Mouse (Mus musculus) adrenal gland (tissue): Measurements from ENCODE around the gene Large2.
"Not testable (repeated sequence)": the region's sequence is repeated elsewhere in the genome, so short reads cannot be mapped to it uniquely, and the experiment has no call there.

Source experiments
- intact Hi-C: fragments of 180-260 bp; cut with DNase I; formaldehyde crosslinking; loops from one replicate; pipeline ENCODE4 v1.15.1; 2025
- long read RNA-seq, 2 experiments: library from polyadenylated mRNA; unstranded; transcript quantifications; one replicate each; pipeline ENCODE4 v2.0.0; 2020; ENCODE audit warnings: borderline replicate concordance in 1 of 2; ENCODE audit not compliant: insufficient replicate concordance in 1 of 2

The Large2 gene
- long read RNA-seq, experiment 1, partial matches to known transcripts, result 0 of 1 reads
- long read RNA-seq, experiment 1, other reads (novel, unspliced or antisense), result 1 of 1 reads
- long read RNA-seq, experiment 2, partial matches to known transcripts, result 0 of 1 reads
- long read RNA-seq, experiment 2, other reads (novel, unspliced or antisense), result 1 of 1 reads

GRCm38 (mm10) chr2:92374514-92374913, at the start of gene Large2, which contains the start of gene Pex16:
Gene Large2, minus strand, starts transcription at chr2:92374869.
Gene Pex16, plus strand, starts transcription at chr2:92374676.
- intact Hi-C loops, result no loop called here

- intact Hi-C loops, result no loop called here
These were observed 49.2 kb upstream of the Large2 start for GRCm38 (mm10) chr2:92423702-92424461.

GRCm38 (mm10) chr2:92423156-92423555, 48.5 kb upstream of the Large2 start:
- intact Hi-C loops, result no loop called here

GRCm38 (mm10) chr2:92422388-92423135, 47.9 kb upstream of the Large2 start:
- intact Hi-C loops, result no loop called here

- intact Hi-C loops, result loop anchor here (2.0 kb wide), 1 partner anchor 13 kb away; the partner anchor contains the start of gene Cry2
These were observed 47.2 kb upstream of the Large2 start for GRCm38 (mm10) chr2:92421723-92422387.

- intact Hi-C loops, result no loop called here
These were observed 37.0 kb upstream of the Large2 start for GRCm38 (mm10) chr2:92411705-92412104.

GRCm38 (mm10) chr2:92408309-92409045, 33.8 kb upstream of the Large2 start:
- intact Hi-C loops, result no loop called here

GRCm38 (mm10) chr2:92405687-92406086, 31.0 kb upstream of the Large2 start:
- intact Hi-C loops, result no loop called here

- intact Hi-C loops, result no loop called here
These were observed 30.1 kb upstream of the Large2 start for GRCm38 (mm10) chr2:92404737-92405136.

- intact Hi-C loops, result no loop called here
These were observed 29.2 kb upstream of the Large2 start for GRCm38 (mm10) chr2:92403776-92404319.

- intact Hi-C loops, result no loop called here
These were observed 28.1 kb upstream of the Large2 start for GRCm38 (mm10) chr2:92402591-92403326.

- intact Hi-C loops, result no loop called here
These were observed 26.5 kb upstream of the Large2 start, which contains the start of gene Mapk8ip1 for GRCm38 (mm10) chr2:92401091-92401561. Gene Mapk8ip1, minus strand, starts transcription at chr2:92401263.

GRCm38 (mm10) chr2:92400682-92401081, 26.0 kb upstream of the Large2 start:
- intact Hi-C loops, result no loop called here

- intact Hi-C loops, result not testable (repeated sequence)
These were observed 25.2 kb upstream of the Large2 start for GRCm38 (mm10) chr2:92399877-92400276.

- intact Hi-C loops, result no loop called here
These were observed 22.8 kb upstream of the Large2 start for GRCm38 (mm10) chr2:92397436-92397835.

- intact Hi-C loops, result no loop called here
These were observed 20.9 kb upstream of the Large2 start for GRCm38 (mm10) chr2:92395535-92395934.

- intact Hi-C loops, result no loop called here
These were observed 17.9 kb upstream of the Large2 start for GRCm38 (mm10) chr2:92392318-92393264.

- intact Hi-C loops, result no loop called here
These were observed 17.1 kb upstream of the Large2 start for GRCm38 (mm10) chr2:92391703-92392317.
